Mouse (Mus musculus) cerebellum, adult 2 months (tissue): ENCODE results near the gene Actc1. TPM values are rescaled to one million over a fixed set of nuclear protein-coding genes. Genes with fewer than 3 reads are reported as not detected.

Experiments used
- DNase-seq, 2 experiments: peaks; one replicate each; pipeline ENCODE4 v3.0.0; 2021
- H3K27ac ChIP-seq: fragments of 200-500 bp; 2 replicates; pipeline ENCODE4 v1.5.1; 2012; ENCODE audit warnings: low read length, control low read depth, inconsistent platforms; ENCODE audit not compliant: insufficient read depth
- H3K27me3 ChIP-seq: fragments of 200-500 bp; 2 replicates; pipeline ENCODE4 v1.6.1; 2012; ENCODE audit warnings: inconsistent platforms, mild to moderate bottlenecking, low read length, moderate library complexity; ENCODE audit not compliant: control insufficient read depth, insufficient read depth
- H3K4me1 ChIP-seq: fragments of 200-500 bp; 2 replicates; pipeline ENCODE4 v1.6.1; 2011; ENCODE audit warnings: low read length; ENCODE audit not compliant: control insufficient read depth, insufficient read depth
- H3K4me3 ChIP-seq: fragments of 200-500 bp; replicated peaks from 2 replicates; pipeline ENCODE3; 2011; ENCODE audit warnings: mild to moderate bottlenecking, low read depth, low read length, control low read depth; ENCODE audit not compliant: insufficient read depth
- CTCF ChIP-seq: fragments of 200-500 bp; IDR thresholded peaks from 2 replicates; pipeline ENCODE4 v1.5.1; 2011; ENCODE audit warnings: low read depth, mild to moderate bottlenecking, control low read depth, low read length, moderate library complexity, borderline replicate concordance; ENCODE audit not compliant: insufficient read depth
- POLR2A ChIP-seq: fragments of 200-500 bp; IDR thresholded peaks from 2 replicates; pipeline ENCODE4 v1.6.1; 2011; ENCODE audit warnings: low read length, control low read depth, borderline replicate concordance; ENCODE audit not compliant: insufficient read depth
- WGBS: fragments of 180-500 bp; shearing (Covaris S2); methylation state at CpG from one replicate; pipeline ENCODE4 v1.1.7; 2018; 5-methylcytosine and 5-hydroxymethylcytosine counted together
- polyA plus RNA-seq: library from polyadenylated mRNA; depleted of rRNA; stranded (reverse); fragments of >200 nt; gene quantifications from 2 replicates; pipeline ENCODE4 v1.2.3, GENCODE M21; 2012; rRNA removed

Gene Actc1
- polyA plus RNA-seq = not detected in 2 replicates

GRCm38 (mm10) chr2:114052696-114053598 lies at the start of gene Actc1:
Gene Actc1, minus strand, starts transcription at chr2:114053548.
- TF ChIP-seq POLR2A (no peak), CTCF (no peak)
- 21% methylated on average over 14 of the region's 14 CpGs for WGBS
- H3K27ac ChIP-seq = no peak within 1 kb of the TSS
- H3K4me1 ChIP-seq = peaks cover 7% of the 10 kb centered on the region; the same call in 1 of the 2 replicates
- no peak within 1 kb of the TSS for H3K4me3 ChIP-seq
- H3K27me3 ChIP-seq = no peaks in the 10 kb centered on the region
- DNase-seq = no peak

- no peaks in the 10 kb centered on the region for H3K4me1 ChIP-seq
- 84% methylated on average over 3 of the region's 3 CpGs for WGBS
- H3K4me3 ChIP-seq = no peak overlapping the region
- TF ChIP-seq POLR2A = no peak
- no peak for TF ChIP-seq CTCF
- no peaks in the 10 kb centered on the region for H3K27me3 ChIP-seq
- no peak overlapping the region for H3K27ac ChIP-seq
- DNase-seq = no peak
Measured at GRCm38 (mm10) chr2:114102471-114102870, 49.1 kb upstream of the Actc1 start.

GRCm38 (mm10) chr2:114100834-114101233 lies 47.5 kb upstream of the Actc1 start:
- 91% methylated on average over 9 of the region's 9 CpGs for WGBS

GRCm38 (mm10) chr2:114099816-114100215 lies 46.5 kb upstream of the Actc1 start:
- no peak for DNase-seq
- H3K4me3 ChIP-seq = no peak overlapping the region

More at GRCm38 (mm10) chr2:114100834-114101233, 47.5 kb upstream of the Actc1 start:
- Histone ChIP-seq H3K27ac (no peak overlapping the region), H3K4me3 (no peak overlapping the region), H3K27me3 (no peaks in the 10 kb centered on the region), H3K4me1 (no peaks in the 10 kb centered on the region)
- TF ChIP-seq CTCF = no peak
- TF ChIP-seq POLR2A = no peak
- no peak for DNase-seq

GRCm38 (mm10) chr2:114099109-114099508 lies 45.8 kb upstream of the Actc1 start:
- TF ChIP-seq POLR2A (no peak), CTCF (no peak)
- Histone ChIP-seq H3K4me1 (no peaks in the 10 kb centered on the region), H3K4me3 (no peak overlapping the region), H3K27ac (no peak overlapping the region), H3K27me3 (no peaks in the 10 kb centered on the region)
- DNase-seq = no peak
- 91% methylated on average over 5 of the region's 5 CpGs for WGBS

More at GRCm38 (mm10) chr2:114099816-114100215, 46.5 kb upstream of the Actc1 start:
- no peak overlapping the region for H3K27ac ChIP-seq
- WGBS = 80% methylated on average over 3 of the region's 3 CpGs
- H3K27me3 ChIP-seq = no peaks in the 10 kb centered on the region
- TF ChIP-seq POLR2A (no peak), CTCF (no peak)
- no peaks in the 10 kb centered on the region for H3K4me1 ChIP-seq

GRCm38 (mm10) chr2:114097627-114098026 lies 44.3 kb upstream of the Actc1 start:
- H3K27ac ChIP-seq = no peak overlapping the region
- no peak for DNase-seq
- 89% methylated on average over 4 of the region's 4 CpGs for WGBS

GRCm38 (mm10) chr2:114096570-114096969 lies 43.2 kb upstream of the Actc1 start:
- H3K4me1 ChIP-seq = no peaks in the 10 kb centered on the region
- H3K27me3 ChIP-seq = no peaks in the 10 kb centered on the region
- DNase-seq = no peak
- WGBS = 97% methylated on average over 1 of the region's 1 CpGs
- no peak for TF ChIP-seq CTCF
- TF ChIP-seq POLR2A = no peak
- H3K4me3 ChIP-seq = no peak overlapping the region
- H3K27ac ChIP-seq = no peak overlapping the region

More at GRCm38 (mm10) chr2:114097627-114098026, 44.3 kb upstream of the Actc1 start:
- Histone ChIP-seq H3K4me1 (no peaks in the 10 kb centered on the region), H3K4me3 (no peak overlapping the region), H3K27me3 (no peaks in the 10 kb centered on the region)
- no peak for TF ChIP-seq POLR2A
- TF ChIP-seq CTCF = no peak

- no peak overlapping the region for H3K27ac ChIP-seq
- no peak overlapping the region for H3K4me3 ChIP-seq
- TF ChIP-seq POLR2A (no peak), CTCF (no peak)
- WGBS = 92% methylated on average over 5 of the region's 5 CpGs
- H3K4me1 ChIP-seq = no peaks in the 10 kb centered on the region
- DNase-seq = no peak
- H3K27me3 ChIP-seq = no peaks in the 10 kb centered on the region
Measured at GRCm38 (mm10) chr2:114095348-114095747, 42.0 kb upstream of the Actc1 start.
